In the genomic region with DNA sequence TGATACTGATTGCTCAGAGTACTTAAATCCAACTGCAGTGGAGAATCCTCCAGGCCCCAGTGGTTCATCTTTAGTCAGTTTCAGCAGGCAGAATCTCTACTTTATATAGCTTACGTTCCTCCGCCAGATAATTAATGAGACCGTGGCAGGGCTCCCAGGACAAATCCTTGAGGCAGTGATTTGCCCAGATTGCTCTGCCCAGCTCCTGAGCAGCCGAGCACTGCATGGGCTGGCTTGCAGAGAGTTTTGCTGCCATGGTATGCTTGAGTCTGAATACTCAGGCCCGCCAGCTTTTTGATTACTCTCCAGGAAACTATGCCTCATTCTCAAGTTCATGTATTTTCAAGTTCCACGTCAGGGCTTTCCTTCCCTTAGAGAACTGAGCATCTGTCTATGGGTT, we compare ENCODE assay signal across 12 mouse cellular contexts.
DNase-seq lines count a peak whose midpoint lies in the region; ATAC-seq and TF ChIP-seq lines count a peak whose summit lies in the region.
"Had no signal": no experiment of that assay in that cellular context is flagged by ENCODE, and none has a peak within 500 bp of the region (broad histone marks: within the 10 kb centered on the region; RNA-seq: fewer than 3 reads in every experiment).

No protein-coding gene starts in this region.

- no peaks in the 10 kb centered on the region for H3K9me3 ChIP-seq in heart, embryonic 13.5 days
- H3K9me3 ChIP-seq in neural tube, embryonic 13.5 days: no peaks in the 10 kb centered on the region

- H3K4me3 ChIP-seq in heart, embryonic 13.5 days: no peak overlapping the region
- no peak overlapping the region for H3K4me3 ChIP-seq in neural tube, embryonic 13.5 days
- no peak overlapping the region for H3K4me3 ChIP-seq in embryonic fibroblast, embryonic 13.5 days (ENCODE audit: insufficient read depth, low read length)

- H3K36me3 ChIP-seq in heart, embryonic 13.5 days: peaks cover 19% of the 10 kb centered on the region
- peaks cover 28% of the 10 kb centered on the region for H3K36me3 ChIP-seq in neural tube, embryonic 13.5 days

- TF ChIP-seq CTCF in embryonic fibroblast, embryonic 13.5 days (IDR thresholded peaks at IDR 0.05; ENCODE audit: borderline replicate concordance, insufficient read depth, low read length): no peak

- H3K27ac ChIP-seq in heart, embryonic 13.5 days (replicated peaks): 0 out of 2 replicates have a peak overlapping the region, but pooled peaks have one; percentile 2
- H3K27ac ChIP-seq in neural tube, embryonic 13.5 days (replicated peaks): peak overlapping the region; percentile 54
- H3K27ac ChIP-seq in embryonic fibroblast, embryonic 13.5 days (ENCODE audit: insufficient read depth, low read length): peak overlapping the region; percentile 31; the same call in 1 of the 2 replicates
- H3K27ac ChIP-seq: macrophage had no signal

- TF ChIP-seq POLR2A in embryonic fibroblast, embryonic 13.5 days (IDR thresholded peaks at IDR 0.05; ENCODE audit: low read depth, low read length): no peak

- 56% methylated on average over 6 of the region's 6 CpGs for WGBS in heart, embryonic 13.5 days
- 42% methylated on average over 6 of the region's 6 CpGs for WGBS in neural tube, embryonic 13.5 days

- DNase-seq in heart, postnatal 25 days (ENCODE audit: low spot score): no peak
- no peak for DNase-seq in neural tube, embryonic 10.5 days (ENCODE audit: extremely low spot score, low spot score)
- DNase-seq in skeletal muscle tissue, adult 2 months (ENCODE audit: low read depth, low spot score): peak; percentile 23
- DNase-seq: kidney, adult 2 months; thymus, postnatal 25 days had no signal

- no peak for ATAC-seq in heart, embryonic 13.5 days (ENCODE audit: extremely low read depth, insufficient number of reproducible peaks, low FRiP score, low TSS enrichment)
- no peak for ATAC-seq in neural tube, embryonic 13.5 days (ENCODE audit: low read depth)
- no peak for ATAC-seq in erythroblast, adult 5-6 weeks (replicated peaks; ENCODE audit: low FRiP score, poor library complexity, severe bottlenecking)

- no peaks in the 10 kb centered on the region for H3K27me3 ChIP-seq in heart, embryonic 13.5 days (replicated peaks)
- no peaks in the 10 kb centered on the region for H3K27me3 ChIP-seq in neural tube, embryonic 13.5 days

- peaks cover 28% of the 10 kb centered on the region for H3K4me1 ChIP-seq in heart, embryonic 13.5 days
- H3K4me1 ChIP-seq in neural tube, embryonic 13.5 days (replicated peaks): peaks cover 43% of the 10 kb centered on the region
- no peaks in the 10 kb centered on the region for H3K4me1 ChIP-seq in embryonic fibroblast, embryonic 13.5 days (ENCODE audit: control insufficient read depth, insufficient read depth, low read length)

- H3K9ac ChIP-seq in heart, embryonic 13.5 days: no peak overlapping the region
- H3K9ac ChIP-seq in neural tube, embryonic 13.5 days: no peak overlapping the region

- intact Hi-C loops in heart, postnatal 25 days (cut with DNase I): no loop called here

- H3K4me2 ChIP-seq in heart, embryonic 13.5 days: no peak overlapping the region
- no peak overlapping the region for H3K4me2 ChIP-seq in neural tube, embryonic 13.5 days
- H3K4me2 ChIP-seq: heart, embryonic 11.5 days; liver, embryonic 11.5 days had no signal

Comparison
In these comparisons a context has a peak if more than half of its experiments do, and no peak if none do; other contexts are left out.
1. H3K27ac ChIP-seq: peak in every context shown above with its lines; median percentile 54 in neural tube, embryonic 13.5 days; 31 in embryonic fibroblast, embryonic 13.5 days; 2 in heart, embryonic 13.5 days.